Mouse (Mus musculus): ENCODE measurements around the gene Megf8.
"Not testable (repeated sequence)": the region's sequence is repeated elsewhere in the genome, so short reads cannot be mapped to it uniquely, and the experiment has no call there.

DNA sequence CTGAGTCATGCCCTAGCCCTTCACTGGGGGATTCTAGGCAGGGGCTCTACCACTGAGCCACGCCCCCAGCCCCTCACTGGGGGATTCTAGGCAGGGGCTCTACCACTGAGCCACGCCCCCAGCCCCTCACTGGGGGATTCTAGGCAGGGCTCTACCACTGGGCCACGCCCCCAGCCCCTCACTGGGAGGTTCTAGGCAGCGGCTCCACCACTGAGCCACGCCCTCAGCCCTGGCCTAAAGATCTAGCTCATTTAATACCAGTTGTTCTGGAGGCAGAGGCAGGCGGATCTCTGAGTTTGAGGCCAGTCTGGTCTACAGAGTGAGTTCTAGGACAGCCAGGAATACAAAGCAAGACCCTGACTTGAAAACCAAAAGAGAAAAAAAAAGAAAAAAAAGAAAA, 8.5 kb downstream of the Megf8 start:
- TF ChIP-seq POLR2A, CTCF (IDR thresholded peaks at IDR 0.05; ENCODE audit: extremely low read depth, insufficient read depth, low read length): not testable (repeated sequence)
